Comparison of ENCODE assay signal across 9 mouse cellular contexts in the genomic region with DNA sequence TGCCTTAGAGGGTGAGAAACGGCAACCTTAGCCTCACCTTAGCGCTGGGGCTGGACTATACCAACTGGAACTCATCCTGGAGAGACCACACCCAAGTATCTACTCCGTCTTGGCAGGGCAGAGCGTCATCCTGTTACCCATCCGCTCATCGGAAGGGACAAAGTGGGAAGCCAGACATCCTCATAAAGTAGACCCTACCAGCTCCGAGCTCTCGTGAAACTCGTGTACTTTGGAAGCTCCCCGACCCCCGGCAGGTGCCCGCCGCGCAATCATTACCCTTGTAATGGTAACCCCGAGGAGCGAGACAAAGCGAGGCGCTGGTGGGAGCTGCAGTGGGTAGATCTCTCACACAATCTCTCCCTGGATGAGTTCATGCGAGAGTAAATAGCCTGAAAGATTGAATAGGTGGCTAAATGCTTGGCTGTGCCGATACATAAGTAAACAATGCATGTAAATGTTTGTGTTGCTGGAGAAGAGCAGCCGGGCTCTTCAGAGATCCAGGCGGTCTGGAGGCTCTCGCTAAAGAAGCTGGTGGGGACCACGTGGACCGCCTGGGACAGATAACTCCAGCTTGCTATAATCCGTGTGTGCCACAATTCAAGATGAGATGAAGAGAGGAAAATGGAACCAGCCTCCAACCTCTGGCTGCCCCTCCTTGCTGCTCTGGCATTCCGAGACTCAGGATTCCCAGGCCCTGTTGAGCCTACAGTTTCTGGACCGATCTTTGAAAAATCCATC. TPM values are rescaled to one million over a fixed set of nuclear protein-coding genes. Genes with fewer than 3 reads are reported as not detected.
DNase-seq lines count a peak whose midpoint lies in the region; ATAC-seq and TF ChIP-seq lines count a peak whose summit lies in the region.
"Had no signal": no experiment of that assay in that cellular context is flagged by ENCODE, and none has a peak within 500 bp of the region (broad histone marks: within the 10 kb centered on the region; RNA-seq: fewer than 3 reads in every experiment).

No protein-coding gene starts in this region.

- no peaks in the 10 kb centered on the region for H3K27me3 ChIP-seq in cerebellum, adult 2 months (ENCODE audit: control insufficient read depth, insufficient read depth, low read length)
- H3K27me3 ChIP-seq in lung, embryonic 15.5 days = peaks cover 67% of the 10 kb centered on the region
- peaks cover 66% of the 10 kb centered on the region for H3K27me3 ChIP-seq in limb, embryonic 12.5 days
- peaks cover 11% of the 10 kb centered on the region for H3K27me3 ChIP-seq in stomach, postnatal 0 days (ENCODE audit: control insufficient read depth, insufficient read depth, low read length)

- H3K4me1 ChIP-seq in cerebellum, adult 2 months (ENCODE audit: control insufficient read depth, insufficient read depth, low read length) = no peaks in the 10 kb centered on the region; the same call in 1 of the 2 replicates
- H3K4me1 ChIP-seq in lung, embryonic 15.5 days = peaks cover 30% of the 10 kb centered on the region
- peaks cover 25% of the 10 kb centered on the region for H3K4me1 ChIP-seq in limb, embryonic 12.5 days (replicated peaks)
- no peaks in the 10 kb centered on the region; the same call in 1 of the 2 replicates for H3K4me1 ChIP-seq in stomach, postnatal 0 days (replicated peaks; ENCODE audit: control insufficient read depth, insufficient read depth)
- H3K4me1 ChIP-seq: liver, embryonic 15.5 days had no signal

- no peak overlapping the region for H3K9ac ChIP-seq in lung, embryonic 15.5 days
- no peak overlapping the region for H3K9ac ChIP-seq in limb, embryonic 12.5 days (replicated peaks)
- no peak overlapping the region for H3K9ac ChIP-seq in stomach, postnatal 0 days (ENCODE audit: low read length)
- H3K9ac ChIP-seq: liver, embryonic 15.5 days had no signal

- DNase-seq in cerebellum, adult 2 months = peak; percentile 11 to 14
- DNase-seq in cerebellum, adult 9-11 months = no peak
- no peak for DNase-seq in lung, postnatal 25 days (ENCODE audit: low spot score)
- no peak for DNase-seq in stomach, postnatal 0 days (ENCODE audit: low spot score)
- no peak for DNase-seq in ovary, postnatal 10 days (ENCODE audit: low spot score)

- no peak overlapping the region for H3K27ac ChIP-seq in cerebellum, adult 2 months (ENCODE audit: insufficient read depth, low read length)
- no peak overlapping the region for H3K27ac ChIP-seq in lung, embryonic 15.5 days
- H3K27ac ChIP-seq in limb, embryonic 12.5 days = no peak overlapping the region
- H3K27ac ChIP-seq in stomach, postnatal 0 days (replicated peaks) = no peak overlapping the region
- H3K27ac ChIP-seq: liver, embryonic 15.5 days had no signal

- no peak for TF ChIP-seq POLR2A in cerebellum, adult 2 months (IDR thresholded peaks at IDR 0.05; ENCODE audit: borderline replicate concordance, insufficient read depth, low read length)

- H3K4me3 ChIP-seq in cerebellum, adult 2 months (replicated peaks; ENCODE audit: insufficient read depth, low read depth, low read length) = peak overlapping the region; percentile 70
- H3K4me3 ChIP-seq in lung, embryonic 15.5 days = peak overlapping the region; percentile 44
- H3K4me3 ChIP-seq in limb, embryonic 12.5 days (replicated peaks) = peak overlapping the region; percentile 47
- peak overlapping the region; percentile 41; the same call in 1 of the 2 replicates for H3K4me3 ChIP-seq in stomach, postnatal 0 days (ENCODE audit: low read depth, low read length)
- H3K4me3 ChIP-seq: liver, embryonic 15.5 days had no signal

- TF ChIP-seq CTCF in cerebellum, adult 2 months (IDR thresholded peaks at IDR 0.05; ENCODE audit: borderline replicate concordance, insufficient read depth, low read depth, low read length) = no peak
- no peak for TF ChIP-seq CTCF in stomach, postnatal 0 days (IDR thresholded peaks at IDR 0.05; ENCODE audit: low read depth)

- no peaks in the 10 kb centered on the region for H3K36me3 ChIP-seq in lung, embryonic 15.5 days
- H3K36me3 ChIP-seq in limb, embryonic 12.5 days = no peaks in the 10 kb centered on the region
- H3K36me3 ChIP-seq in stomach, postnatal 0 days (ENCODE audit: control insufficient read depth, insufficient read depth, low read length) = no peaks in the 10 kb centered on the region
- H3K36me3 ChIP-seq: liver, embryonic 15.5 days had no signal

- H3K9me3 ChIP-seq in lung, embryonic 15.5 days = no peaks in the 10 kb centered on the region
- H3K9me3 ChIP-seq in limb, embryonic 12.5 days = no peaks in the 10 kb centered on the region
- no peaks in the 10 kb centered on the region for H3K9me3 ChIP-seq in stomach, postnatal 0 days (ENCODE audit: control insufficient read depth, low read length)
- H3K9me3 ChIP-seq: liver, embryonic 15.5 days had no signal

- no peak for ATAC-seq in lung, embryonic 15.5 days (ENCODE audit: borderline replicate concordance, extremely low read depth, low FRiP score, low TSS enrichment)
- no peak for ATAC-seq in limb, embryonic 12.5 days (ENCODE audit: insufficient number of reproducible peaks, insufficient read depth, low FRiP score, low TSS enrichment, low read depth)
- ATAC-seq in stomach, postnatal 0 days (ENCODE audit: low FRiP score, low TSS enrichment) = no peak
- ATAC-seq in inflammation-experienced regulatory T-cells, adult 6 months = no peak

- TF ChIP-seq EP300 in stomach, postnatal 0 days (optimal IDR thresholded peaks at IDR 0.05) = no peak

- WGBS in cerebellum, adult 2 months = 9% methylated on average over 28 of the region's 28 CpGs
- WGBS in lung, embryonic 15.5 days = 2% methylated on average over 28 of the region's 28 CpGs
- WGBS in limb, embryonic 12.5 days = 5% methylated on average over 28 of the region's 28 CpGs
- 4% methylated on average over 28 of the region's 28 CpGs for WGBS in stomach, postnatal 0 days

- peak overlapping the region; percentile 90 for H3K4me2 ChIP-seq in lung, embryonic 15.5 days
- H3K4me2 ChIP-seq in limb, embryonic 12.5 days = peak overlapping the region; percentile 95
- peak overlapping the region; percentile 68 for H3K4me2 ChIP-seq in stomach, postnatal 0 days (replicated peaks; ENCODE audit: low read depth)

RNA-seq across cellular contexts. Expression of gene Sv2c, which starts 1.2 kb away (rescaled TPM):
- 44.9 and 47.3 TPM in 2 replicates for polyA plus RNA-seq in cerebellum, adult 2 months (2012; rRNA removed)
- 1.1 and 1.3 TPM in 2 replicates for polyA plus RNA-seq in lung, embryonic 15.5 days (2015; fragmentation: Nextera tagmentation; extraction: Ambion mirVana)
- 1.5 and 1.7 TPM in 2 replicates for polyA plus RNA-seq in limb, embryonic 12.5 days (2016; fragmentation: Nextera tagmentation; extraction: Ambion mirVana)
- polyA plus RNA-seq in stomach, postnatal 0 days (2015; fragmentation: Nextera tagmentation; extraction: Ambion mirVana) = 1.6 TPM in 2 replicates
- polyA plus RNA-seq in inflammation-experienced regulatory T-cells, adult 6 months (2017; shearing (Covaris generic)) = 1 to 10 TPM; 1.4 to 3.3 (median 2.4) TPM

RNA-seq across cellular contexts. Expression of gene Gm17190, which starts 51.7 kb away (rescaled TPM):
- polyA plus RNA-seq in cerebellum, adult 2 months (2012; rRNA removed) = not detected in 2 replicates
- polyA plus RNA-seq in lung, embryonic 15.5 days (2015; fragmentation: Nextera tagmentation; extraction: Ambion mirVana) = not detected in 2 replicates
- polyA plus RNA-seq in limb, embryonic 12.5 days (2016; fragmentation: Nextera tagmentation; extraction: Ambion mirVana) = 0.25 TPM in 1 of 2 replicates, not detected in the other
- not detected in 2 replicates for polyA plus RNA-seq in stomach, postnatal 0 days (2015; fragmentation: Nextera tagmentation; extraction: Ambion mirVana)
- polyA plus RNA-seq in inflammation-experienced regulatory T-cells, adult 6 months (2017; shearing (Covaris generic)) = not detected
- polyA plus RNA-seq: liver, embryonic 15.5 days had no signal

RNA-seq across cellular contexts. Expression of gene Gm20075, which starts 52.4 kb away (rescaled TPM):
- polyA plus RNA-seq in cerebellum, adult 2 months (2012; rRNA removed) = 1.7 and 2.0 TPM in 2 replicates
- polyA plus RNA-seq in lung, embryonic 15.5 days (2015; fragmentation: Nextera tagmentation; extraction: Ambion mirVana) = 22.8 and 23.6 TPM in 2 replicates
- 28.1 and 34.0 TPM in 2 replicates for polyA plus RNA-seq in limb, embryonic 12.5 days (2016; fragmentation: Nextera tagmentation; extraction: Ambion mirVana)
- 13.7 and 14.1 TPM in 2 replicates for polyA plus RNA-seq in stomach, postnatal 0 days (2015; fragmentation: Nextera tagmentation; extraction: Ambion mirVana)
- 10 to 100 TPM in 2 of 3 experiments, 1 to 10 TPM in 1; 8.9 to 18.4 (median 11.6) TPM for polyA plus RNA-seq in inflammation-experienced regulatory T-cells, adult 6 months (2017; shearing (Covaris generic))

Comparison
In these comparisons a context has a peak if more than half of its experiments do, and no peak if none do; other contexts are left out.
1. DNase-seq: peak in cerebellum, adult 2 months (2 of 2); none in cerebellum, adult 9-11 months (single experiment), lung, postnatal 25 days (single experiment), stomach, postnatal 0 days (single experiment) and ovary, postnatal 10 days (single experiment).
2. RNA of gene Sv2c, which starts 1.2 kb away (polyA plus RNA-seq): 44.9 to 47.3 TPM in cerebellum, adult 2 months; 1.4 to 3.3 TPM in inflammation-experienced regulatory T-cells, adult 6 months, 1.6 TPM in stomach, postnatal 0 days, 1.5 to 1.7 TPM in limb, embryonic 12.5 days and 1.1 to 1.3 TPM in lung, embryonic 15.5 days; every median in the first group is over 10 times any median in the second.
3. Peak in every context shown above with its lines, with median percentiles within 50 percentile points of each other: H3K4me3 ChIP-seq and H3K4me2 ChIP-seq.